Comparison of ENCODE assay signal across 8 mouse cellular contexts in the genomic region with DNA sequence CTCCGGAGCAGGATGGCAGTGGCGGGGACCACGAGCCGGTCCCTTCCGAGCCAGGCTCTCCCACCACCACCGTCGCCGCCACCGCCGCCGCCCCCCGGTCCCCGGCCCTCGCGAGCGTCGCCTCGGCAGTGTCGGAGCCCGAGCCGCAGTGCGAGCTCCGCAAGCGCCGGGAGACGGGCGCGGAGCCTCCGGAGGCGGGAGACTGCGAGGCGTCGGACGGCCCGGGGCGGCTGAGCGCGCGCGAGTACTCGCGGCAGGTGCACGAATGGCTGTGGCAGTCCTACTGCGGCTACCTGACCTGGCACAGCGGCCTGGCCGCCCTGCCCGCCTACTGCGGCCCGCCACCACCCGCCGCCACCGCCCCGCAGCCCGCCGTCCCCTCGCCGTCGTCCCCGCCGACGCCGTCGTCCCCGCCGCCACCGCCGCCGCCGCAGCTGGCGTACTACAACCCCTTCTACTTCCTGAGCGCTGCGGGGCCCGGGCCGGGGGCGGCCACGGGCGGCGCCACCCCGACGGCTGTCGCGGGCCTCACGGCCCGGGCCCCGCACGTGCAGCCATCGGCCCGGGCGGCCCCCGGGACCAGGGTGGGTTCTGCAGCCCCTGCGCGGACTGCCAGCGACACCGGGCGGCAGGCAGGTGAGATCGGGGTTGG. TPM values are rescaled to one million over a fixed set of nuclear protein-coding genes. Genes with fewer than 3 reads are reported as not detected.
DNase-seq lines count a peak whose midpoint lies in the region; ATAC-seq and TF ChIP-seq lines count a peak whose summit lies in the region.

No protein-coding gene starts in this region.

- peak overlapping the region; percentile 95 for H3K4me3 ChIP-seq in heart, embryonic 11.5 days (ENCODE audit: low read depth, low read length)
- H3K4me3 ChIP-seq in limb, embryonic 11.5 days (ENCODE audit: low read depth, low read length), result peak overlapping the region; percentile 86
- peak overlapping the region; percentile 99 for H3K4me3 ChIP-seq in midbrain, embryonic 12.5 days

- TF ChIP-seq POLR2A in brain, embryonic 14.5 days (IDR thresholded peaks at IDR 0.05; ENCODE audit: borderline replicate concordance, extremely low read depth, insufficient read depth, insufficient read length, poor library complexity, severe bottlenecking), result no peak

- peaks cover 6% of the 10 kb centered on the region for H3K36me3 ChIP-seq in heart, embryonic 11.5 days (ENCODE audit: control insufficient read depth, insufficient read depth, low read length)
- H3K36me3 ChIP-seq in limb, embryonic 11.5 days (ENCODE audit: control insufficient read depth, insufficient read depth, low read length), result peaks cover 3% of the 10 kb centered on the region; the same call in 1 of the 2 replicates
- H3K36me3 ChIP-seq in midbrain, embryonic 12.5 days, result peaks cover 25% of the 10 kb centered on the region

- H3K4me2 ChIP-seq in heart, embryonic 11.5 days, result peak overlapping the region; percentile 83
- H3K4me2 ChIP-seq in limb, embryonic 11.5 days (ENCODE audit: low read depth, severe bottlenecking), result peak overlapping the region; percentile 92
- peak overlapping the region; percentile 89 for H3K4me2 ChIP-seq in midbrain, embryonic 12.5 days (replicated peaks)

- ATAC-seq in heart, embryonic 11.5 days (replicated peaks; ENCODE audit: insufficient number of reproducible peaks, low FRiP score, low TSS enrichment), result peak; percentile 64
- ATAC-seq in limb, embryonic 11.5 days (ENCODE audit: insufficient number of reproducible peaks, low FRiP score, low TSS enrichment, low read depth), result peak; percentile 68
- peak; percentile 63 for ATAC-seq in midbrain, embryonic 12.5 days (ENCODE audit: low FRiP score, low read depth)

- no peaks in the 10 kb centered on the region for H3K27me3 ChIP-seq in heart, embryonic 11.5 days (ENCODE audit: control insufficient read depth, insufficient read depth, low read length)
- H3K27me3 ChIP-seq in limb, embryonic 11.5 days (ENCODE audit: control insufficient read depth, insufficient read depth, low read length), result no peaks in the 10 kb centered on the region
- H3K27me3 ChIP-seq in midbrain, embryonic 12.5 days, result no peaks in the 10 kb centered on the region

- intact Hi-C loops in left cerebral cortex, postnatal 25 days (cut with DNase I), result loop anchor here (10.0 kb wide), 1 partner anchor 255 kb away; a partner anchor contains a TSS

- peak; percentile 29 for DNase-seq in urinary bladder, adult 2 months (ENCODE audit: low spot score)
- DNase-seq in urinary bladder, postnatal 10 days (ENCODE audit: low spot score), result no peak
- DNase-seq in brain, embryonic 14.5 days (ENCODE audit: low read depth), result peak; percentile 48
- DNase-seq in limb, embryonic 11.5 days (ENCODE audit: low spot score), result peak; percentile 30
- DNase-seq in testis, postnatal 14 days (ENCODE audit: low spot score), result peak; percentile 51
- no peak for DNase-seq in left cerebral cortex, postnatal 25 days (ENCODE audit: low spot score in 2 of 2)

- peak overlapping the region; percentile 87 for H3K27ac ChIP-seq in heart, embryonic 11.5 days (ENCODE audit: low read depth, low read length)
- no peak overlapping the region for H3K27ac ChIP-seq in limb, embryonic 11.5 days (replicated peaks; ENCODE audit: low read depth, low read length)
- H3K27ac ChIP-seq in midbrain, embryonic 12.5 days (replicated peaks), result peak overlapping the region; percentile 87

- H3K4me1 ChIP-seq in heart, embryonic 11.5 days (ENCODE audit: control insufficient read depth, insufficient read depth, low read length), result peaks cover 4% of the 10 kb centered on the region; the same call in 1 of the 2 replicates
- H3K4me1 ChIP-seq in limb, embryonic 11.5 days (ENCODE audit: control insufficient read depth, insufficient read depth, low read length), result 0 out of 2 replicates have a peak, but pooled peaks cover 2% of the 10 kb centered on the region
- H3K4me1 ChIP-seq in midbrain, embryonic 12.5 days, result peaks cover 15% of the 10 kb centered on the region

- peak; percentile 15; the same call in 1 of the 2 replicates for TF ChIP-seq CTCF in brain, embryonic 14.5 days (IDR thresholded peaks at IDR 0.05; ENCODE audit: borderline replicate concordance, extremely low read depth, insufficient read depth, insufficient read length)

- WGBS in heart, embryonic 11.5 days (ENCODE audit: insufficient replicate concordance), result 1% methylated on average over 65 of the region's 96 CpGs
- WGBS in limb, embryonic 11.5 days, result under 1% methylated on average over 50 of the region's 96 CpGs
- 2% methylated on average over 65 of the region's 96 CpGs for WGBS in midbrain, embryonic 12.5 days

- H3K9ac ChIP-seq in heart, embryonic 11.5 days (ENCODE audit: low read depth, low read length), result peak overlapping the region; percentile 95
- H3K9ac ChIP-seq in limb, embryonic 11.5 days (ENCODE audit: low read length), result peak overlapping the region; percentile 76
- peak overlapping the region; percentile 93 for H3K9ac ChIP-seq in midbrain, embryonic 12.5 days (replicated peaks)

- H3K9me3 ChIP-seq in heart, embryonic 11.5 days (replicated peaks; ENCODE audit: control insufficient read depth, low read length), result no peaks in the 10 kb centered on the region
- no peaks in the 10 kb centered on the region for H3K9me3 ChIP-seq in limb, embryonic 11.5 days (ENCODE audit: control insufficient read depth, low read length)
- no peaks in the 10 kb centered on the region for H3K9me3 ChIP-seq in midbrain, embryonic 12.5 days

RNA-seq across cellular contexts. Expression of a gene that starts 0.4 kb away (rescaled TPM):
- 52.6 and 56.8 TPM in 2 replicates for polyA plus RNA-seq in urinary bladder, adult 2 months (2012; rRNA removed)
- 64.6 and 66.2 TPM in 2 replicates for polyA plus RNA-seq in brain, embryonic 14.5 days (2012; rRNA removed)
- polyA plus RNA-seq in heart, embryonic 11.5 days (2014; fragmentation: Nextera tagmentation; extraction: Ambion mirVana), result 8.1 and 9.3 TPM in 2 replicates
- polyA plus RNA-seq in limb, embryonic 11.5 days (2014; fragmentation: Nextera tagmentation; extraction: Ambion mirVana), result 7.4 and 10.4 TPM in 2 replicates
- polyA plus RNA-seq in midbrain, embryonic 12.5 days (2016; fragmentation: Nextera tagmentation; extraction: Ambion mirVana), result 19.9 and 25.1 TPM in 2 replicates
- total RNA-seq in left cerebral cortex, postnatal 25 days (2021), result 10 to 100 TPM; 82.9 to 85.4 TPM

RNA-seq across cellular contexts. Expression of a gene that starts 58.0 kb away (rescaled TPM):
- 31.2 and 36.7 TPM in 2 replicates for polyA plus RNA-seq in urinary bladder, adult 2 months (2012; rRNA removed)
- 75.1 and 84.8 TPM in 2 replicates for polyA plus RNA-seq in brain, embryonic 14.5 days (2012; rRNA removed)
- 21.9 and 24.5 TPM in 2 replicates for polyA plus RNA-seq in heart, embryonic 11.5 days (2014; fragmentation: Nextera tagmentation; extraction: Ambion mirVana)
- 43.4 and 46.7 TPM in 2 replicates for polyA plus RNA-seq in limb, embryonic 11.5 days (2014; fragmentation: Nextera tagmentation; extraction: Ambion mirVana)
- polyA plus RNA-seq in midbrain, embryonic 12.5 days (2016; fragmentation: Nextera tagmentation; extraction: Ambion mirVana), result 40.7 and 47.5 TPM in 2 replicates
- 10 to 100 TPM; 52.0 to 57.7 TPM for total RNA-seq in left cerebral cortex, postnatal 25 days (2021)

Comparison
In these comparisons a context has a peak if more than half of its experiments do, and no peak if none do; other contexts are left out.
1. DNase-seq: peak in urinary bladder, adult 2 months (single experiment), brain, embryonic 14.5 days (single experiment), limb, embryonic 11.5 days (single experiment) and testis, postnatal 14 days (single experiment); none in urinary bladder, postnatal 10 days (single experiment) and left cerebral cortex, postnatal 25 days (0 of 2).
2. Peak in every context shown above with its lines, with median percentiles within 50 percentile points of each other: ATAC-seq, H3K4me2 ChIP-seq, H3K4me3 ChIP-seq and H3K9ac ChIP-seq.